Mouse (Mus musculus) stomach, postnatal 0 days (tissue): ENCODE data around the gene Mpdu1.
A peak's percentile ranks its signal among the peaks of the same experiment; 100 is the strongest.

Source experiments
- CTCF ChIP-seq: IDR thresholded peaks from 2 replicates; pipeline ENCODE4 v1.5.1; 2016; ENCODE audit warnings: antibody characterized with exemption, low read depth, mild to moderate bottlenecking, moderate library complexity
- EP300 ChIP-seq: optimal IDR thresholded peaks from 2 replicates; pipeline ENCODE3; 2016; ENCODE audit warnings: antibody characterized with exemption

- no peak for TF ChIP-seq EP300
- peak; percentile 98 for TF ChIP-seq CTCF
Observed at GRCm38 (mm10) chr11:69628286-69628685, 34.2 kb downstream of the Mpdu1 start.
